ENCODE assay signal across 12 mouse cellular contexts in genomic region chr4:53715977-53716376, GRCm38 (mm10). TPM values are rescaled to one million over a fixed set of nuclear protein-coding genes. Genes with fewer than 3 reads are reported as not detected.
DNase-seq lines count a peak whose midpoint lies in the region; ATAC-seq and TF ChIP-seq lines count a peak whose summit lies in the region.
"Had no signal": no experiment of that assay in that cellular context is flagged by ENCODE, and none has a peak within 500 bp of the region (broad histone marks: within the 10 kb centered on the region; RNA-seq: fewer than 3 reads in every experiment).

No protein-coding gene starts in this region.

- no peak overlapping the region for H3K27ac ChIP-seq in hindbrain, postnatal 0 days
- H3K27ac ChIP-seq in hindbrain, embryonic 12.5 days = no peak overlapping the region
- no peak overlapping the region for H3K27ac ChIP-seq in hindbrain, embryonic 10.5 days
- H3K27ac ChIP-seq: hindbrain, embryonic 15.5 days; limb, embryonic 10.5 days had no signal

- DNase-seq in hindbrain, postnatal 0 days (ENCODE audit: low spot score) = no peak
- peak; percentile 31 for DNase-seq in thymus, postnatal 14 days
- DNase-seq in thymus, adult 18-20 months = no peak
- DNase-seq in frontal cortex, postnatal 36 days (ENCODE audit: low spot score in 2 of 2) = no peak
- no peak for DNase-seq in hindbrain, embryonic 10.5 days (ENCODE audit: low spot score)
- DNase-seq in kidney, postnatal 14 days = no peak
- DNase-seq: embryo, embryonic 11 days; gastrocnemius, postnatal 36 days had no signal

- no peaks in the 10 kb centered on the region for H3K36me3 ChIP-seq in hindbrain, postnatal 0 days (ENCODE audit: insufficient read depth, low read length)
- H3K36me3 ChIP-seq in hindbrain, embryonic 12.5 days = peaks cover 3% of the 10 kb centered on the region
- peaks cover 11% of the 10 kb centered on the region for H3K36me3 ChIP-seq in hindbrain, embryonic 10.5 days

- no peaks in the 10 kb centered on the region for H3K27me3 ChIP-seq in hindbrain, postnatal 0 days (ENCODE audit: insufficient read depth, low read length)
- H3K27me3 ChIP-seq in hindbrain, embryonic 12.5 days = no peaks in the 10 kb centered on the region
- no peaks in the 10 kb centered on the region for H3K27me3 ChIP-seq in hindbrain, embryonic 10.5 days (ENCODE audit: insufficient read depth, poor library complexity, severe bottlenecking)
- H3K27me3 ChIP-seq: hindbrain, embryonic 15.5 days had no signal

- H3K4me1 ChIP-seq in hindbrain, postnatal 0 days (ENCODE audit: insufficient read depth, low read length) = no peaks in the 10 kb centered on the region; the same call in 1 of the 2 replicates
- peaks cover 6% of the 10 kb centered on the region for H3K4me1 ChIP-seq in hindbrain, embryonic 12.5 days
- peaks cover 13% of the 10 kb centered on the region for H3K4me1 ChIP-seq in hindbrain, embryonic 10.5 days (replicated peaks)

- H3K9ac ChIP-seq in hindbrain, postnatal 0 days (replicated peaks; ENCODE audit: low read length) = no peak overlapping the region
- no peak overlapping the region for H3K9ac ChIP-seq in hindbrain, embryonic 12.5 days

- no peak for ATAC-seq in hindbrain, postnatal 0 days
- ATAC-seq in hindbrain, embryonic 12.5 days (ENCODE audit: low FRiP score) = no peak
- ATAC-seq in common myeloid progenitor, adult 5-6 weeks (replicated peaks; ENCODE audit: low read depth, poor library complexity, severe bottlenecking) = peak; percentile 43; the same call in 1 of the 2 replicates

- TF ChIP-seq CTCF in hindbrain, postnatal 0 days (IDR thresholded peaks at IDR 0.05; ENCODE audit: low read depth) = peak; percentile 26; the same call in 1 of the 2 replicates

- H3K4me2 ChIP-seq in hindbrain, postnatal 0 days (ENCODE audit: low read depth, low read length) = no peak overlapping the region
- H3K4me2 ChIP-seq in hindbrain, embryonic 12.5 days (replicated peaks) = no peak overlapping the region

- no peaks in the 10 kb centered on the region for H3K9me3 ChIP-seq in hindbrain, postnatal 0 days (ENCODE audit: low read length)
- H3K9me3 ChIP-seq in hindbrain, embryonic 12.5 days (replicated peaks) = no peaks in the 10 kb centered on the region
- H3K9me3 ChIP-seq in hindbrain, embryonic 10.5 days = no peaks in the 10 kb centered on the region
- H3K9me3 ChIP-seq: hindbrain, embryonic 15.5 days; limb, embryonic 10.5 days had no signal

- H3K4me3 ChIP-seq in hindbrain, postnatal 0 days (ENCODE audit: low read length) = no peak overlapping the region
- H3K4me3 ChIP-seq in hindbrain, embryonic 12.5 days = no peak overlapping the region
- H3K4me3 ChIP-seq in hindbrain, embryonic 10.5 days = no peak overlapping the region
- H3K4me3 ChIP-seq: limb, embryonic 10.5 days had no signal

RNA-seq across cellular contexts. Expression of gene Fktn, which starts 2.2 kb away (rescaled TPM):
- 12.3 and 13.2 TPM in 2 replicates for total RNA-seq in hindbrain, postnatal 0 days (2014; rRNA removed)
- 15.2 and 18.2 TPM in 2 replicates for polyA plus RNA-seq in hindbrain, postnatal 0 days (2015; fragmentation: Nextera tagmentation; extraction: Ambion mirVana)
- 18.5 and 20.9 TPM in 2 replicates for polyA plus RNA-seq in hindbrain, embryonic 12.5 days (2016; fragmentation: Nextera tagmentation; extraction: Ambion mirVana)
- 6.3 and 6.9 TPM in 2 replicates for total RNA-seq in common myeloid progenitor, adult 5-6 weeks (2017)
- 17.8 and 23.9 TPM in 2 replicates for polyA plus RNA-seq in hindbrain, embryonic 10.5 days (2016; fragmentation: Nextera tagmentation; extraction: Ambion mirVana)
